Mouse (Mus musculus) retina, embryonic 14.5 days (tissue): ENCODE data around the gene Tecta.
A peak's percentile ranks its signal among the peaks of the same experiment; 100 is the strongest.

Experiments
- DNase-seq: peaks from one replicate; pipeline ENCODE4 v3.0.0-alpha.2; 2015; ENCODE audit warnings: low spot score

Gene Tecta

GRCm38 (mm10) chr9:42318455-42318987 lies 81.2 kb downstream of the Tecta start:
- no peak for DNase-seq

- no peak for DNase-seq
Observed at GRCm38 (mm10) chr9:42317337-42317736, 82.4 kb downstream of the Tecta start.

- no peak for DNase-seq
Observed at GRCm38 (mm10) chr9:42315816-42316215, 83.9 kb downstream of the Tecta start.

- peak; percentile 42 for DNase-seq
Observed at GRCm38 (mm10) chr9:42314959-42315358, 84.8 kb downstream of the Tecta start.

- no peak for DNase-seq
Observed at GRCm38 (mm10) chr9:42314388-42314787, 85.3 kb downstream of the Tecta start.

GRCm38 (mm10) chr9:42313872-42314271 lies 85.9 kb downstream of the Tecta start:
- DNase-seq, result peak; percentile 58

GRCm38 (mm10) chr9:42311311-42311710 lies 88.4 kb downstream of the Tecta start:
- DNase-seq, result no peak

GRCm38 (mm10) chr9:42303894-42304293 lies 95.8 kb downstream of the Tecta start:
- DNase-seq, result no peak

GRCm38 (mm10) chr9:42301082-42301633 lies 98.6 kb downstream of the Tecta start:
- no peak for DNase-seq

- DNase-seq, result no peak
Observed at GRCm38 (mm10) chr9:42296297-42296922, 103.3 kb downstream of the Tecta start.

- DNase-seq, result no peak
Observed at GRCm38 (mm10) chr9:42294131-42294530, 105.6 kb downstream of the Tecta start.

- no peak for DNase-seq
Observed at GRCm38 (mm10) chr9:42293596-42293995, 106.1 kb downstream of the Tecta start.

GRCm38 (mm10) chr9:42293051-42293450 lies 106.7 kb downstream of the Tecta start:
- DNase-seq, result no peak

GRCm38 (mm10) chr9:42279676-42280075 lies 120.1 kb downstream of the Tecta start:
- no peak for DNase-seq
